Mouse (Mus musculus): ENCODE data around the gene Oaz2.

DNA sequence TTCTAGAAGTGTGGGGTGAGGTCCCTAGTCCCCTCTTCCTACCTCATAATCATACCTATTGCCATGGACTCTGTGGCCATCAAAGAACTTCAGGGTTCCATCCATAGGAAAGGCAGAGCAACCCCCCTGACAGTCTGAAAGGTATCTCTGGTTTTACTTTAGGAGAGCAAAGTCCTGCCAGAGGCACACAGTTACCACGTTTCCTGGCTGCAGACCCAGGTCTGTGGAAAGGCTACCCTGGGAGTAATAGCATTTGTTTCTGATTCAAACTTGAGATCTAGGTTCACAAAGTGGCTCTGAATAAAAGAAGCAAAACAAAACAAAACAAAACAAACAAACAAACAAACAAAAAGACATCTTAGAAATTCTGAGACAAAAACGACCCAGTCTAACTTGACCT is 43.5 kb upstream of the Oaz2 start:
- TF ChIP-seq FLI1 (IDR thresholded peaks at IDR 0.05; ENCODE audit: low read length): no peak
- no peak for TF ChIP-seq GATA1 (IDR thresholded peaks at IDR 0.05; ENCODE audit: borderline replicate concordance, low read length)

Measured in megakaryocyte, embryonic 14.5 days (primary cell).